Mouse (Mus musculus) thymus, postnatal 36 days (tissue): ENCODE data around the gene Mars.
"Not testable (repeated sequence)": the region's sequence is repeated elsewhere in the genome, so short reads cannot be mapped to it uniquely, and the experiment has no call there.

Source experiments
- DNase-seq, 2 experiments: peaks; one replicate each; pipeline ENCODE4 v3.0.0; 2022; ENCODE audit warnings: mixed read lengths in 2 of 2

Mars gene

DNA sequence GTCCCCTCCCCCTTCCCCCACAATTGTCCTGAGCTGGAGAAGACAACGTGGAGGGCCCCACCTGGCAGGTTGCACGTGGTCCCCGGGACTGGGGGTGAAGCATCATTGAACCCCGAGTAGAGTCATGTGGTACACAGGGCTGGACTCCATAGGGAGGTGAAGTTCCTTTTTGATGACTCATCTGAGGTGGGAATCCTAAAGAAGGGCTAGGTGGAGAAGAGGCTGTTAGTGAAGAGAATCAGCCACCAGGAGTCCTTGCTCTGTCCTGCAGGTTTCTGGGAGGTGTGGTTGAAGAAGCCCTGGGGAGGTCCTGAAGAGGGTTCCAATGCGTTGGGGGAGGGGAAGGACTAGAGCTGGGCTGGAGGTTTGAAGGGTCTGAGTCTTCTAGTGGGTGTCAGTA lies 25.4 kb upstream of the Mars start:
- DNase-seq, result no peak

DNA sequence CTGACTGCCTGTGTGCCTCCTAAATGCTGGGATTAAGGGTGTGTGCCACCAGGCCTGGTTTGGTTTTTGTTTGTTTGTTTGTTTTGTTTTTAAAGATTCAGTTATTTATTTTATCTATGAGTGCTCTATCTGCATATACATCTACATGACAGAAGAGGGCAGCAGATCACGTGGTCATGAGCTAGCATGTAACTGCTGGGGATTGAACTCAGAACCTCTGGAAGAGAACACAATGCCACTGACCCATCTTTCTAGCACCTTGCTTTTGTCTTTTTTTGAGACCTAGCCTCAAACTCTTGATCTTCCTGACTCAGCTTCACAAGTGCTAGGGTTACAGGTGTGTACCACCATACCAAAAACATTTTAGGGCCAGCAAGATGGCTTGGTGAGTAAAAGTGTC lies 23.7 kb upstream of the Mars start:
- DNase-seq, result no peak

DNA sequence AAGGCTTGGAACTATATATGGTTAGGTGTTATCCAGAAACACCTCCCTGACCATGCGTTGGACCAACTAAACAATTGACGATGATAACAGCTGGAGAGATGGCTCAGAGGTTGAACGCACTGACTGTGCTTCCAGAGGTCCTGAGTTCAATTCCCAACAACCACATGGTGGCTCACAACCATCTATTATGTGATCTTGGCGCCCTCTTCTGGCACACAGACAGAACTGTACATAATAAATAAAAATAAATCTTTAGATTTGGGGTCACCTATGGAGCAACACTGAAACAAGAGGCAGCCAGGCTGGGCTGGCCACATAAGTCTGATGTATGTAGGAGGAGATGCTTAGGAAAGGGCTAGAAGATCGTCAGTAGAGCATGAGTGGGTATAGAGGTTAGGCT lies 21.6 kb upstream of the Mars start:
- peak in 1 of 2 experiments; percentile 29 for DNase-seq

DNA sequence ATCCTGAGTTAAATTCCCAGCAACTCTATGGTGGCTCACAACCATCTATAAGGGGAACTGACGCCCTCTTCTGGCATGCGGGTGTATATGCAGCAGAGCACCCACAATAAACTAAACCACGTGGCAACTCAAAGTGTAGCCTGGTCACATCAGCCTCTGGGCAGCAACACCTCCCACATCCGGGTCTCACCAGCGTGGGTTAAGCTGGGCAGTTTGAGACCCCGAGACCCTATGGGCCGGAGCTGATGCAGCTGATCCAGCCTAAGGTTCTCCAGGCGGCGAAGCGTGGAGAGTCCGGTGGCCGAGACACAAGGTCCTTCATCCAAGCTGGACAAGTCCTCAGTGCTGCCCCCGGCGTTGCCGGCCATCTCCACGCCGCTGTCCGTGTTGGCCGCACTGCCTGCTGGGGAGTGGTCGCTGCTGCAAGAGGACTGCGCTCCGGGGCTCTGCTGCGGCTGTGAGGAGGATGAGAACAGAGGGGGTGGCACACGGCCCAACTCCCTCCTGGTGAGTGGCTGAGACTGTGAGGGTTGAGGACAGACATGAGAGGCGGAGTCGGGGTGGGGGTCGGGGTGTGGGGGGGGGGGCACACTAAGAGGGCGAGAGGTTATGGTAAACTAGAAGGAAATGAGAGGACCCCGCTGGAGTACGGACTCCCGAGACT lies 20.8 kb upstream of the Mars start:
- peak in 1 of 2 experiments; percentile 49 for DNase-seq

DNA sequence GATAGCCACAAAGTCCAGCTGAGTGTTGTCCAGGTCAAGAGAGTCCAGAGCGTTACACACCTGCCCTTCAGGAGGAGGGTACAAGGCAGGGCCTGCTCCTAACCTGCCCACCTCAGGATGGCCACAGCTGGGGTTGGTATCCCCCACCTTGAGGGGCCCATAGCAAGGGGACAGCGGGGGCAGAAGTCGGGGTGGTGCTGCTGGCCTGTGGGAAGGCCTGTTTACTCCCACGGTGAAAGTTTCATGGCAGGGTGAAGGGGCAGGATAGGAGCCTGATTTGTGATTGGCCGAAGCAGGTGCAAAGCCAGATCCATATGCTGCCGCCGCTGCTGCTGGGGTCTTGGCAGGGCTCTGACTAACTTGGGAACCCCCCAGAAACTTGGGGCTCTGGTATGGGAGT lies 18.6 kb upstream of the Mars start:
- peak in 1 of 2 experiments; percentile 11 for DNase-seq

DNA sequence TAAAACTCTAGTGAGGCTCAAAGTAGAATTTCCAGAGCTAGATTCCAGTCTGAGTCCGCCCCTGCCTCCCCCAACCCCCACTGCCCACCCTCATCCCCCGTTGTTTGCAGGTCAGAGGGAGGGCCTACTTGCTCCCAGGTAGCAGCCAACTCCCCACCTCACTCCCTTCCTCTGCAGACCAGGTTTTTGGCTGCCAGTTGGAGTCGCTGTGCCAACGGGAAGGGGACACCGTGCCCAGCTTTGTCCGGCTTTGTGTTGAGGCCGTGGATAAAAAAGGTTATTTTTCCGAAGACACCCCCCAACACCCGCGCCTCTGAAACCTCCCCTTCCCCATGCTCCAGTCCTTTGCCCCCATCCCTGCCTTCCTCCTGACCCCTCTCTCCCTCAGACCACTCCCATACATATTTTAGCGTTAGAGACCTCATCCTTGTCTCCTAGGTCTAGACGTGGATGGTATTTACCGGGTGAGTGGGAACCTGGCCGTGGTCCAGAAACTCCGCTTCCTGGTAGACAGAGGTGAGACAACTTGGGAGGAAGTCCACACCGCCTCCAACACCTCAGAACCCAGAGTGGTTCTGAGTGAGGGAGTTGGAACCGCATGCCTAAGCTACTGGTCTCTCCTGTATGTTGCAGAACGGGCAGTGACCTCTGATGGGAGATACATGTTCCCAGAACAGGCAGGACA lies 16.0 kb upstream of the Mars start:
- DNase-seq, result no peak

DNA sequence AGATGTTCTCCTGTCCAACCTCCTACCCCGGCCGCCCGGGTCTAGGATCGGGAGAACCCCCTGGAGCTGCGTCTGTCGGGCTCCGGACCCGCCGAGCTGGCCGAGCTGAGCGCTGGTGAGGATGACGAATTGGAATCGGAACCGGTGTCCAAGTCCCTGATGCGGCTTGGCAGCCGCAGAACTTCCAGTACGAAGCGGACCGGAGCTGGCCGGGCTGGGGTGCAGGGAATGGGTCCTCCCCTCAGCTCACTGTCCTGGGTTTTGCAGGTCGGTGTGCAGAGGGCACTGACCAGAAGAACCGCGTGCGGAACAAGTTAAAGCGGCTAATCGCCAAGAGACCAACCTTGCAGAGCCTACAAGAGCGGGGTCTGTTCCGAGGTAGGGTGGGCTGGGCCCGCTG lies 15.2 kb upstream of the Mars start:
- DNase-seq, result no peak

DNA sequence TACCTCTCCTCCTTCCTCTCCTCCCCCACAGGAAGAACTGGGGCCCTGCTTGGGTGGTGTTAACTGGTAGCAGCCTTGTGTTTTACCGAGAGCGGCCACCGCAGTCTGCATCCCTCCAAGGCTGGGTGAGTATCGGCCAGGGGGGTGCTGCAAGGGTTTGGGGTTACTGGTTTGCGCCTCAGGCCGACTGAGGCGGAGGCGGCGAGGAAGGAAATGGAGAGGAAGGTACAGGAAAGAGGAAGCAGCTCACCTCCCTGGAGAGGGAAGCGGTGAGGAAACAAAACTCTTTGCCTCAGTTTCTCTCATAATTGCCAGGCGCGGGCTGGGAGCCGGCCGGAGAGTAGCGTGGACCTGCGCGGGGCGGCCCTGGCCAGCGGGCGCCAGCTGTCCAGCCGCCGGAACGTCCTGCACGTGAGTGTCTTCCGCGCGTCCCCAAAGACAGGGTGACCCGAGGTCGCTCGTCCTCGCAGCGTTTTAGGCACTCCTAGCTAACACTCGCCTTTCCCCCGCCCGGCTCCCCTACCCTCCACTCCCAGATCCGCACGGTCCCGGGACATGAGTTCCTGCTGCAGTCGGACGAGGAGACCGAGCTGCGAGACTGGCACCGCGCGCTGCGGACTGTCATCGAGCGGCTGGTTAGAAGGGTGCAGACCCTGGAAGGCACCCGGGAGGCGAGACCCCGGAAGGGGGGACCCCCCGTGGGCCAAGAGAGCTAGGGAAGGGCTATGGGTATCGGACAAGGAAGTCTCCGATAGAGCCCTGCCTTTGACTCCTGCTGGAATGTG lies 14.6 kb upstream of the Mars start:
- peak in 1 of 2 experiments; percentile 71 for DNase-seq

DNA sequence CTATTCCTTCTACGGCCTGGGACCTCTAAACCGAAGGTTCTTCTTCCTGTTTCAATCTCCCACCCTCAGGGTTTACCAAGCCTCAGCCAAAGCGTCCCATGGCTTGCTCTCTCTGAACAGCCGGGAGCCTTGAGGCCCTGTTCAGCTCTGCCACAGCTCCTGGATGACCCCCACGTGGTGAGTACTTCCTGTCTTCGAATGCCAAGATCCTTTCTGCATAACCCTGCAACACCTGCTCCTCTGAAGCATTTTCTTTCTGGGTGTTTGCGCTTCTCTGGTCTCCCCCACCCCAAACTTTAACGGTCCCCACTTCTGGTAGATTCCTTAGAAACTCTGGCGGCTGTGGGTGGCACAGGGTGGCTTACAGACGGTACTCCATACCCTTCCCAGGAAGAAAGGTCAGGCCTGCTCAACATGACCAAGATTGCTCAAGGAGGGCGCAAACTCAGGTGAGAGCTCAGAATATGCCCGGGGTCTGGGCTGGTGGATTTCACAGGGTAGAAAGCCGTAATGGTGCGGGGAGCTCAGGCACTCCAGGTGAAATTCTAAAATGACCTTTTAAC lies 13.9 kb upstream of the Mars start:
- peak; percentile 65 to 78 for DNase-seq

DNA sequence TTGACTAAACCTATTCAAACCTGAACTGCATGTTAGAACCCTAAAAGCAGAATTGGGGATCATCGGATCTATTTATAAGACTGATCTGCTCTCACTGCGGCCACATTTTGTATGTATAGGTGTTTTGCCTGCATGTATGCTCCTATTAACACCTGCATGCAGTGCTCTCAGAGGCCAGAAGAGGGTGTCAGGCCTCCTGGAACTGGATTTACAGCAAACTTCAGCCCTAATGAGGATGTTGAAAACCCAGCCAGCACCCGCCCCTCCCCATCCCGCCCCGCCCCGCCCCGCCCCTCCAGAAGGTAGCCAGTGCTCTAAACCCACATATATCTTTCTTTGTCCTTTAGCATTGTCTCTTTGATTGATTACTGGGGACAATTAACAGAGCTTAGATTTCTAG lies 12.9 kb upstream of the Mars start:
- DNase-seq, result peak; percentile 85 to 87

DNA sequence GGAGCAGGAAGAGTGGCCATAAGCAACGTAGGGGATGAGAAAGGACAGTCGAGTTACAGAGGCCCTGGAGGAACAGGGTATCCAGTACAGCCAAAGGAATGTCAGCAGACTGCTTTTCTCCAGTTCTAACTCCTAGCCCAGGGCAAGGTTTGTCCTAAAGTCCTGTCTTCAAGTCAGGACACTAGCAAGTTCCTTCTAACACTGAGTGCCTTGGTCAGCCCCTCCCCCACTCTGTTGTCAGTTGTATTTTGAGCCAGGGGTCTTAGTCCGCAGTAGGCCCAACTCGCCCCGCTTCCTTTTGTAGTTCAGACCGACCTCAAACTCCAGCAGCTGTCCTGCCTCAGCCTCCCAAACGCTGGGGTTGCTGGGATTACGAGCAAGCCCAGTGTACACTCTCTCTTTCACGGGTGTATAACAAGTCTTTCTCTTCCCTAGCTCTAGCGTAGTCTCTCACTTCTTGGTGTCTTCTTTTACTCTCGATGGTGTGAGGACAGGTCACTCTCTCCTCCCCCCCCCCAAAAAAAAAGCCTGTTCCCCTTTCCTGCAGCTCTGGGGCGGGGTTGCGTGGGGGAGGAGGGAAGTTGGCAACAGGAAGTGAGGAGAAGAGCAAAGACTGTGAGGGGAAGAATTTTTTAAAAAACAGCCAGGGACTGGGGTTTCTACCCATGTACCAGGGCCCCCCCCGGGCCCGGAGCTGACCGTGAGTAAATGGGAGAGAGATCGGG lies 11.7 kb upstream of the Mars start:
- DNase-seq, result peak; percentile 70 to 76

DNA sequence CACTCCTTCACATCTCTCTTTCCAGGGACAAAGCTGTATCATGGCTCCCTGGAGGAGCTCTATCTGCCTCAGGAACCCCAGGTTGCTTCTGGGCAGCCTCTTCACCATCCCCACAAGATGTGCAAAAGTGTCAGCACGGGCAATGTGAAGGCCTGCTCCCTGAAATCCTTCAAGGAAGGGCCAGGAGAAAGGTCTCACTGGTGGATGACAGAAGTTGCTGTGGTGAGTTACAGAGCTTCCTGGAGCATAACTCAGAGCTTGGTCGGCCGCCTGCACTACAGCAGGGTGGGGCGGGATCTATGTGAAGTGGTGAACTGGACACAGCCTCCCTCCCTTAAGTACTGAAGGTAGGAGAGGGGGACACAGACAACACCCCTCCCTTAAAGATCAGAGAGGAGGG lies 11.1 kb upstream of the Mars start:
- peak; percentile 32 to 40 for DNase-seq

DNA sequence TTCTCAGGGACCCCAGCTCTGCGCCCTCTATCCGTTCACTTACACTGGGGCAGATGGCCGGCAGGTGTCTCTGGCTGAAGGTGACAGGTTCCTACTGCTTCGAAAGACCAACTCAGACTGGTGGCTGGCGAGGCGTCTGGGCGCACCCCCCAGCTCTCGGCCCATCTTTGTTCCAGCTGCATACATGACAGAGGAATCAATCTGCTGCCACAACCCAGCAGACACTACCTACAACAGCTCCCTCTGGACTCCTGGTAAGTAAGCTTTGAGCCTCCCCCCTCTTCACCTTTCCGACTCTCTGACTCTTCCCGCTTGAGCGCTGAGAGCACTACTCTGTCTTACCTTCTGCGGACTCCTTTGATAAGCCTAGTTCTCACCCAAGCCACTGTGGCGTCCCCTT lies 10.6 kb upstream of the Mars start:
- DNase-seq, result peak; percentile 44 to 49

DNA sequence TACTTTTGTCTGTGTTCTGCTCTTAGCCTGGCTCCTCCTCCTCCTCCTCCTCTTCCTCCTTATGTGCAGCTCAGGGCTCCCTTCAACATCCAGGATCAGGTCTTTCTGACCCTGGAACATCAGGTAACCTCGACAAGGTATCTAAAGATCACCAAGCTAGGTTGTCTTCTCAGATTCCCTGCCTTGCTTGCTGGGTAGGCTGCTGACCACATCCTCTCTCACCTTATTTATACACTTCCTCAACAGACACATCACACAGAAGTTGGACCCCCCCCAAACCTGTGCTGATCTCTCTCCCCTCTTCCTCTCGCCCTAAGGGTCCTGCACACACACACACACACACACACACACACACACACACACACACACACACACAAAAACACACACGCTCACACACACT lies 10.0 kb upstream of the Mars start, which contains the start of gene Arhgap9:
TSS of gene Arhgap9 (plus strand) at position 344 of the 400 bp plus-strand sequence.
- DNase-seq, result peak; percentile 37 to 54

DNA sequence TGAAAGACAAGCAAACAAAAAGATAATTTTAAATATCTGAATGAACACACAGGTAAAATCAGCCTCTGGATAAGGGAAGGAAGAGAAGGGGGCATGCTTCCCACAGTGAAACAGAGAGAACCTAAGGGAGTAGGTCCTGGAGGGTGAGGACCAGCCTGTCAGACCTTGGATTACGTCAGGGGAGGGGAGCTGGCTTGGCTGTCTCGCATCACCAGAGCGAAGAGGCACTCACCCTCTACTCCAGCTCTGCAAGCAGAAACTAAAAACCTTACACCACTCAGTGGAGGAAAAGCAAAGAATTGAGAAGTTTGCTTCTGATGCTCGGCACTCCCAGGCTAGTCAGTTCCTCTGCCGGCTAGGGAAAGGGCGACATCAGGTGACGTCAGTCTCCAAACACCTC lies 8.4 kb upstream of the Mars start:
- no peak for DNase-seq

DNA sequence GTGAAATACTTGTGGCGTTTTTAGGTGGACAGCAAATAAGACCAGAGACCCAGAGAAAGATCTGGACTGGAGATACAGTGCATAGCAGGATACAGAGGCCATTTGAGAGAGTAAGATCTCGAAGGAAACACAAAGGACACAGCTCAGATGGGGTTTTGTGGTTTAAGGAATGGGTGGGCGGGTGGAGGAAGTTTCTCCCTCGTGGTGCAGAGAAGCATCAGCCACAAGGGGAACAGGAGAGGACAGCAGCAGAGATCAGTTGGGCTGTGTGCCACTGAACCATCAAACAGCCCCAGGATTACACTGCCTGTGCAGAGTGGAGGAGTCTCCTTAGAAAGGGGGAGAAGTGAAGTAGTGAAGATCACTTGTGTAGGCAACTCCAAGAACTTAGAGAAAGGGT lies 6.4 kb upstream of the Mars start:
- DNase-seq, result no peak

DNA sequence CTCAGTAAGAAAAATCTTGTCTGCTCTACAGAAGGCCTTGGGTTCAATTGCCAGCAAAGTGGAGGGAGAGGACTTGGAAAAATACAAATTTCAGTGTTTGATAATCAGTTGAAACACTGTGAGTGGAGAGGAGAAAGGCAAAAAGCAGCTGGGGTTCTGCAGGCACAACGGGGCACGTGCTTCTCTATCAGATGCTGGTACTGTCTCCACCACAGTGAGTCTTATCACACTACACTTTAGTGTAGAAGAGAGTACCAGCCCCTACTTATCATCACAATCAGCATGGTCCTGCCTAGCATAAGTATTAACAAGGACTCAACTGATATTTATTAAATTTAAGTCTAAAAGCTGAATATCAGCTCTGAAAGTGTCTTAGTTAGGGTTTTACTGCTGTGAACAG lies 5.7 kb upstream of the Mars start:
- no peak for DNase-seq

DNA sequence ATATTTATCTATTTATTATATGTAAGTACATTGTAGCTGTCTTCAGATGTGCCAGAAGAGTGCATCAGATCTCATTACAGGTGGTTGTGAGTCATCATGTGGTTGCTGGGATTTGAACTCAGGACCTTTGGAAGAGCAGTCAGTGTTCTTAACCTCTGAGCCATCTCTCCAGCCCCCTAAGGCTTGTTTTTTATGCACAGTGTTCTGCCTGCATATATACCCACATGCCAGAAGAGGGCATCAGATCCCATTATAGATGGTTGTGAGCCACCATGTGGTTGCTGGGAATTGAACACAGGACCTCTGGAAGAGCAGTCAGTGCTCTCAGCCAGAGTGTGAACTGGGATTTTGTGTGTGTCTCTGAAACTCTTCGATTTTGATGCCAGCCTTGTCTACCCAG lies 3.4 kb upstream of the Mars start:
- DNase-seq, result not testable (repeated sequence)

DNA sequence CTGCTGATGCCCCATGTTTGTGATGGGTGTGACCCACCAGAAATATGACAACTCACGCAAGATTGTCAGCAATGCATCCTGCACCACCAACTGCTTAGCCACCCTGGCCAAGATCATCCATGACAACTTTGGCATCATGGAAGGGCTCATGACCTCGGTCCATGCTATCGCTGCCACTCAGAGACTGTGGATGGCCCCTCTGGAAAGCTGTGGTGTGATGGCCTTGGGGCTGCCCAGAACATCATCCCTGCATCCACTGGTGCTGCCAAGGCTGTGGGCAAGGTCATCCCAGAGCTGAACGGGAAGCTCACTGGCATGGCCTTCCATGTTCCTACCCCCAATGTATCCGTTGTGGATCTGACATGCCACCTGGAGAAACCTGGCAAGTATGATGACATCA lies 1.9 kb upstream of the Mars start:
- DNase-seq, result not testable (repeated sequence)

DNA sequence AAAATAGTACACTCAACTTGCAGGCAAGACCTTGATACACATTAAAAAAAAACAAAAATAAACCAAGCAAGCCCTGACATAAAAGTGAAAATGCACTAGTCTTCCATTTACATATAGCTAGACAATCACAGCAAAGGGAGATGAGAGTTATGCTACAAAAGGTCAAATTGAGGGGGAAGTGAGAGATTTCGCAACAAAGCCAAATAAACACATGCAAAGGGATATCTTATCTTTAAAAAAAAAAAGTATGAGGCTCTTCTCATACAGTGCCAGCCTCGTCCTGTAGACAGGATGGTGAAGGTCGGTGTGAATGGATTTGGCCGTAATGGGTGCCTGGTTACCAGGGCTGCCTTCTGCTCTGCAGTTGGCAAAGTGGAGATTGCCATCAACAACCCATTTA lies 1.3 kb upstream of the Mars start:
- DNase-seq, result no peak

DNA sequence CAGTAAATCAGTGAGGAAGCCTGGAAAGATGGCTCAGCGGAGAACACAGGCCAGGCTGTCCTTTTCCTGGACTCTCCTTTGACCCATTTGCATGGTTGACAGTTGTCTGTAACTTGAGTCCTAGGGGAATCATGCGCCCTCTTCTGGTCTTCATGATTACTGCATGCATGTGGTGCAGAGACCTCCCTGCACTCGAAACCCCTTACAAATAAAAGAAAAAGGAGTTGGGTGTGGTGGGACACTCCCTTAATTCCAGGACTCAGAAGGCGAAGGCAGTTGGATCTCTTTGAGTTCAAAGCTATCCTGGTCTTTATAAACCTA lies 730 bp upstream of the Mars start:
- DNase-seq, result peak; percentile 80 to 83

DNA sequence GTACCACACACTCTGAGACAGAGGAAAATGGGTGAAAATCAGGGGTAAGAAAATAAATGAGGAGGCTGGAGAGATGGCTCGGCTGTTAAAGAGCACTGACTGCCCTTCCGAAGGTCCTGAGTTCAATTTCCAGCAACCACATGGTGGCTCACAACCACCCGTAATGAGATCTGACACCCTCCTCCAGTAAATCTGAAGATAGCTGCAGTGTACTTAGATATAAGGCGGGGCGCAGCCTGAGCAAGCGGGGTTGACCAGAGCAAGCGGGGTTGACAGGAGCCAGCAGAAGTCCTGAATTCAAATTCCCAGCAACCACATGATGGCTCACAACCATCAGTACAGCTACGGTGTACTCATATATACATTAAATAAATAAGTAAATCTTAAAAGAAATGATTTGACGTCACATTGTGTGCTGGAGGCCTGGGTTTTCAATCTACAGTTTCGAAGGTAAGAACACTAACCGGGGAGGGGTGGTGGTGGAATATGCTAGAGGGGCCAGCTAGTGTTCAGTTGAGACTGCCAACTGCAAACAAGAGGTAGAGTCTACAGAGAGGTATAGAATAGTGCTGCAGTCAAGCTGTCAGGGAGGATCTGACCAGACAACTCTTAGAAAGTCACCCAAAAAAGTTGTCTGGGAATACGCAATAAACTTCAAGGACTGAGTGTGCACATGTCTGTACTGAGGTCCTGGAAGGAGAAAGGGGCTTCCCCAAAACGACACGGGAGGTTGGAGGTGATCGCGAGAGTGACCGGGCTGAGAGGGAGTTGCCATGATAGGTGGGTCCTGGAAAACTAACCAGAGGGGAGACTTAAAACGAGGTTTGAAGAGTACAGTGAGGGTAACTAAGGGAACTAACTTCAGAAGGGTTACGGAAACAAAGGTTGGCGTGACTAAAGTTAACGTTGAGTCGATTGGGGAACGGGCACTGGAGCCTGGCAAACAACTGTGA lies 787 bp downstream of the Mars start:
- DNase-seq, result no peak
